Mouse (Mus musculus) bone marrow, adult 2 months (tissue): ENCODE results near the gene Tmem159. TPM values are rescaled to one million over a fixed set of nuclear protein-coding genes. Genes with fewer than 3 reads are reported as not detected.
A peak's percentile ranks its signal among the peaks of the same experiment; 100 is the strongest.

ENCODE experiments used
- H3K27ac ChIP-seq: fragments of 200-500 bp; 2 replicates; pipeline ENCODE4 v1.5.1; 2012; ENCODE audit warnings: low read depth, mild to moderate bottlenecking, control low read depth, inconsistent platforms, low read length; ENCODE audit not compliant: control insufficient read depth, poor library complexity, insufficient read depth
- H3K4me1 ChIP-seq: fragments of 200-500 bp; 2 replicates; pipeline ENCODE4 v1.6.1; 2011; ENCODE audit warnings: low read length; ENCODE audit not compliant: control insufficient read depth, insufficient read depth
- H3K4me3 ChIP-seq: fragments of 200-500 bp; replicated peaks from 2 replicates; pipeline ENCODE3; 2011; ENCODE audit warnings: mild to moderate bottlenecking, low read depth, low read length, control low read depth; ENCODE audit not compliant: control insufficient read depth
- CTCF ChIP-seq: fragments of 200-500 bp; IDR thresholded peaks from 2 replicates; pipeline ENCODE4 v1.5.1; 2011; ENCODE audit warnings: low read length, control low read depth; ENCODE audit not compliant: control insufficient read depth, insufficient read depth
- POLR2A ChIP-seq: fragments of 200-500 bp; IDR thresholded peaks from 2 replicates; pipeline ENCODE4 v1.6.1; 2011; ENCODE audit warnings: low read depth, mild to moderate bottlenecking, control low read depth, low read length, borderline replicate concordance; ENCODE audit not compliant: control insufficient read depth
- WGBS: fragments of 180-500 bp; shearing (Covaris S2); methylation state at CpG from one replicate; pipeline ENCODE4 v1.1.7; 2018; 5-methylcytosine and 5-hydroxymethylcytosine counted together
- polyA plus RNA-seq: library from polyadenylated mRNA; stranded (reverse); fragments of >200 nt; gene quantifications from 2 replicates; pipeline ENCODE4 v1.2.4, GENCODE M21; 2011; ENCODE audit warnings: low replicate concordance; ENCODE audit not compliant: missing spikeins, insufficient read depth, insufficient read length

Gene Tmem159
- 1.4 and 2.7 TPM in 2 replicates for polyA plus RNA-seq

GRCm38 (mm10) chr7:120102164-120102972 lies at the start of gene Tmem159:
Tmem159 (plus strand) TSS chr7:120102353.
- Histone ChIP-seq H3K4me1 (no peaks in the 10 kb centered on the region; the same call in 1 of the 2 replicates), H3K4me3 (peak within 1 kb of the TSS; percentile 63), H3K27ac (no peak within 1 kb of the TSS)
- WGBS: under 1% methylated on average over 42 of the region's 42 CpGs
- no peak for TF ChIP-seq POLR2A
- TF ChIP-seq CTCF: no peak

- 29% methylated on average over 2 of the region's 2 CpGs for WGBS
- Histone ChIP-seq H3K4me1 (no peaks in the 10 kb centered on the region), H3K27ac (no peak overlapping the region), H3K4me3 (no peak overlapping the region)
- TF ChIP-seq POLR2A (no peak), CTCF (no peak)
Observed at GRCm38 (mm10) chr7:120054016-120054415, 48.1 kb upstream of the Tmem159 start.

- Histone ChIP-seq H3K27ac (no peak overlapping the region), H3K4me3 (no peak overlapping the region), H3K4me1 (no peaks in the 10 kb centered on the region)
- TF ChIP-seq CTCF: no peak
- no peak for TF ChIP-seq POLR2A
- WGBS: 72% methylated on average over 3 of the region's 3 CpGs
Observed at GRCm38 (mm10) chr7:120055479-120055878, 46.7 kb upstream of the Tmem159 start.

- 66% methylated on average over 1 of the region's 1 CpGs for WGBS
- H3K27ac ChIP-seq: no peak overlapping the region
- TF ChIP-seq CTCF (no peak), POLR2A (no peak)
- no peaks in the 10 kb centered on the region for H3K4me1 ChIP-seq
- H3K4me3 ChIP-seq: no peak overlapping the region
Observed at GRCm38 (mm10) chr7:120064045-120064444, 38.1 kb upstream of the Tmem159 start.

GRCm38 (mm10) chr7:120068114-120068513 lies 34.0 kb upstream of the Tmem159 start:
- 68% methylated on average over 3 of the region's 3 CpGs for whole genome bisulfite sequencing
- TF ChIP-seq CTCF (no peak), POLR2A (no peak)
- no peak overlapping the region for H3K4me3 ChIP-seq
- no peak overlapping the region for H3K27ac ChIP-seq
- H3K4me1 ChIP-seq: no peaks in the 10 kb centered on the region

GRCm38 (mm10) chr7:120069164-120069563 lies 33.0 kb upstream of the Tmem159 start:
- Histone ChIP-seq H3K4me3 (no peak overlapping the region), H3K27ac (no peak overlapping the region), H3K4me1 (no peaks in the 10 kb centered on the region)
- TF ChIP-seq CTCF: no peak
- TF ChIP-seq POLR2A: no peak
- 37% methylated on average over 3 of the region's 3 CpGs for WGBS

- 73% methylated on average over 3 of the region's 3 CpGs for WGBS
Observed at GRCm38 (mm10) chr7:120080177-120080576, 22.0 kb upstream of the Tmem159 start.

GRCm38 (mm10) chr7:120093033-120093432 lies 9.1 kb upstream of the Tmem159 start:
- H3K4me1 ChIP-seq: no peaks in the 10 kb centered on the region
- H3K27ac ChIP-seq: no peak overlapping the region
- 69% methylated on average over 5 of the region's 5 CpGs for WGBS
- no peak for TF ChIP-seq CTCF
- no peak for TF ChIP-seq POLR2A
- H3K4me3 ChIP-seq: no peak overlapping the region

More at GRCm38 (mm10) chr7:120080177-120080576, 22.0 kb upstream of the Tmem159 start:
- Histone ChIP-seq H3K27ac (no peak overlapping the region), H3K4me3 (no peak overlapping the region), H3K4me1 (no peaks in the 10 kb centered on the region)
- no peak for TF ChIP-seq CTCF
- no peak for TF ChIP-seq POLR2A
